Mouse (Mus musculus): ENCODE data around the gene Ino80e. TPM values are rescaled to one million over a fixed set of nuclear protein-coding genes. Genes with fewer than 3 reads are reported as not detected.

Gene Ino80e
- total RNA-seq, 4 experiments from 2014 or later: 18.3 to 23.9 (median 21.3) TPM

DNA sequence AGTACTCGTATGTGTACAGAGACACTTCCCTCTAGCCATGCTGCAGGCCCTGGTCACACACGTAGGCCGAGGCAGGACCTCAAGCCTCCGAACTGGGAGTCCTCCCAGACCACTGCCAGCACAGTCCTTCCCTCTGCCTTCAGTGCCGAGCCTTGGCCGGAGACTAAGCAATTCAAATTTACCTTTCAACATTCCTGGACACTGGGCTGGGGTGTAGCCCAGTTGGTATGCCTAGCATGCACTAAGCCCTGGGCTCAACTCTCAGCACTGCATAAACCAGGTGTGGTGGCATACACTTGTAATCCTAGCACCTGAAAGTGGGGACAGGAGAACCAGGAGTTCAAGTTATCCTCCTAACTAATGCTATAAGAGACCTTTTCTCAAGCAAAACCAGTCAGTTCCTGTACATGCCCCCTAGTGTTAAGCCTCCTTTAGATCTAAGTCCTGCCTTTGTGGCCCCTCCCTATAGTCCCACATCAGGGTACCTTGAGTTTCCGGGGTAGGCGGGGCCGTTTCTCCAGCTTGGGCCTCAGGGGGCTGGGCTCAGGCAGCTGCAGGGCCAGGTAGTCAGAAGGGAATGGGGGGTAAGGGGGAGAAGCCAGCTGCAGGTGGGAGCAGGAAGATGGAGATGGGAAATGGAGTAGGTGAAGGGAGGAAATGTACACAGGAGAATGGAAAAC lies 5.3 kb downstream of the Ino80e start:
- DNase-seq (ENCODE audit: low spot score): no peak

DNA sequence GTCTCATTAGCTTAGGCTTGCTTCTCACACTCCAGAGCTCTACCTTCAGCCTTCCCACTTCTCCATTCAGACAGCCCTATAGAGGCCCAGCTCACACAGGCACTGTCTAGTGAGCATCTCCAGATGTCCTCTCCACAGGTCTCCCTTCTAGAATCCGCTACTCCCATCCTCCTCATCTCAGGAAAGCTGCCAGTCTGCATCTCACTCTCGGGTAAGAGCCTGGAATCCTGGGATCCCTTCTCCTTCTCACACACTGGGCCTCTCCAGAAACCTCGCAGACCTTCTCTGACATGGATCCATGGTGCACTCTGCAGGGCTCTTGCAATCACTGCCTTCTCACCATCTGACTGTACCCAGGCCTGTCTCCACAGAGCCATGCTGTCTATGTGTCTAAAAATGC lies 6.5 kb downstream of the Ino80e start:
- DNase-seq (ENCODE audit: low spot score): no peak

DNA sequence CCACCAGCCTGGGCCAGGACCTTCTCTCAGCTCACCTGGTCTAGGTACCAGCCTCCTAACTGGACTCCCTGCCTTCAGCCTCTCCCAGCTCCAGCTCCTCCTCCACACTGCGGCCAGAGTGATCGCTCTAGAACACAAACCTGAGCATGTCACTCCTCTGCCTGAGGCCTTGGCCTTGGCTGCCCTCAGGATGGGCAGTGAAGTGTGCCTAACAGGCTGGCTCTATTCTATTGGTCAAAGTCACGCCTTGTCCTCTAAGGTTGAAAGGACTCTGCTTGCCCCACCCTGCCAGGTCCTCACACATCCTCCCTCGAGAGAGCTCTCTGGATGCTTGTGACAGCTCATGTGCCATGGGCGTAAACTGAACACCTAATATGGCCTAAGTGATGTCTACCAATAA lies 8.7 kb downstream of the Ino80e start:
- DNase-seq (ENCODE audit: low spot score): no peak

DNA sequence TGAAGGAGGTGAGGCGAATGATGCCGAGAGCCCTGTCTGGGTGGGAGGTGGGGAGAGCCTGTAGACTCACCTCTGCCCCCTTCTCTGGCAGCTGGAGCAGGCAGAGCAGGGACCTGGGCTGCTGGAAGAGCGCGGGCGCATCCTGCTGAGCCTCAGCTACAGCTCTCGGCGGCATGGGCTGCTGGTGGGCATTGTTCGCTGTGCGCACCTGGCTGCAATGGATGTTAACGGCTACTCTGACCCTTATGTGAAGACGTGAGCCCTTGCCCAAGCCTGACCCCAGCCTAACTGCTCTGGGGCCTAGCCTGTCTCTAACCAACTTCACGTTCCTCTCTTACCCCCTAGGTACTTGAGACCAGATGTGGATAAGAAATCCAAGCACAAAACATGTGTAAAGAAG lies 11.0 kb downstream of the Ino80e start:
- DNase-seq (ENCODE audit: low spot score): no peak

DNA sequence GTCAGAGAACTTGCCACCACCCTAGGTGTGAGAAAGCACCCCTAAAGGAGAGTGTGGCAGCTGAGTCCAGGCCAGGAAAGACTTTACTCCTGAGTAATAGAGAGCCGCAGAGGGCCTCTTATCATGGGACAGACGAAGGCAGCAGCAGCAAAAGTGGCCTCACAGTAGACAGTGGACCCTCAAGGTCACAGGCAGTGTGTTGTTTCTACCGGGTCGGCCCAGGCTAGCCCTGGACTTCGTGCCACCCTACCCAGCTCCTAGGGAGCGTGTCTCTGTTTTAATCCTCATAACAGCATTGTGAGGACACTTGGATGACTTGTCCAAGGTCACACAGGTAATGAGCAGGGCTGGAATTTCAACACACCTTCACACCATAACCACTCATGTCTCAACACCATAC lies 12.0 kb downstream of the Ino80e start:
- DNase-seq (ENCODE audit: low spot score): no peak

DNA sequence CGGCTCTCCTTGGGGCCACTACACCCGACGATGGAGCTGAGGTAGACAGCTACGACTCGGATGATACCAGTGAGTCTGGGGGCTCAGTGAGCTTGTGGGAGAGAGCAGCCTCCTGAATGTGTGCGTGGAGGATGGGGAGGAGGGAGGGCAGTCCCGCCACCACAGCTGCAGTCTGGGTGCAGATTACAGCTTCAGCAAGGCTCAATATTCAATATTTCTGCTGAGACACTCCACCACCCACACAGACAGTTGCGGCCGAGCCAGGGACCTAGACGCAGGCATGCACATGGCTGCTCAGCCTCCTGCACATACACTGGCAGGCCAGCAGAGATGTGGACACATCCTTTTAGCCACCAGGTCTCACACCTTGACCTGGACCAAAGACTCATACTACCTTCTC lies 13.4 kb downstream of the Ino80e start:
- no peak for DNase-seq (ENCODE audit: low spot score)

DNA sequence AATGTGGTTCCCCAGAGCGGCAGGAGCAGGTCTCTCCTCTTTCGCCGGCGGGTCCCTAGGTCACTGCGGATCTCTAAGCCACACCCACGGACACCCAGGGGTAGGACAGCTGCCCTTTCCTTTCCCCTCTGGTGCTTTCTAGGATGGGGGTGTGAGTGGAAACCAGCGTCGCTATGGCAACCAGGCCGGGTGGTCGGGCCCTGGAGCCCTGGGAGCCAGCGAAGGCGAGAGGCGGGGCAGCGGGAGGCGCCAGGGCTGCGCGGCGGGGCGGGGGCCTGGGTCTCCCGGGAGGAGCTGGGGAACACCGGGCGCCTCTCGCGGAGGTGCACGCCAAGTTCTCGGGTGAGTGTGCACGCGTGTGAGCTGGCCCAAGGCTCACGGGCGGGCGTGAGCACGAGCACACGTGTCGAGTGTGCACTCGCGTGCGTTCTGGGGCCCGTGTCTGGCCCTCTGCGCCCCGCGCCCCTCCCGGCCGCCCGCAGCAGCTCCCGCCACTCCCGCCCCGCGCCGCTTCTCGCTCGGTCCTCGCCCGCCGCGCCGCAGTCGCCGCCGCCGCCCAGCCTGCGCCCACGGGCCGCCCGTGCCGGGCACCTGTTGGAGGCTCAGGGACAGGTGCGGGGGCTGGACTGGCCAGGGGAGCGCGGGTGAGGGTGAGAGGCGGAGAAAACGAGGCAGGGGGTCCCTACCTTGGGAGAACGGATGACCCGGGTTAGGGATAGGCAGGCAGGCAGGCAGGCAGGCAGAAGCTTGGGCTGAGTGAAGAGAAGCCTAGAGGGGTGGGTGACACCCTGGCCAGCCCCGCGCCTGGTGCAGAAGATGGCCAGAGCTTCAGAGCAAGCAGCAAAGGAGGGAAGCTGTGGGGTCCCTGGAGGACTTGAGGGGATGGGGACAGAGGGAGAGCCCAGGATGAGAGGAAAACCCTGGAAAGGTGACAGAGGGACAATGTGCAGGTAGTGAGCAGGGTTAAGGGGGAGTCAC lies 14.5 kb downstream of the Ino80e start:
- DNase-seq (ENCODE audit: low spot score): no peak

DNA sequence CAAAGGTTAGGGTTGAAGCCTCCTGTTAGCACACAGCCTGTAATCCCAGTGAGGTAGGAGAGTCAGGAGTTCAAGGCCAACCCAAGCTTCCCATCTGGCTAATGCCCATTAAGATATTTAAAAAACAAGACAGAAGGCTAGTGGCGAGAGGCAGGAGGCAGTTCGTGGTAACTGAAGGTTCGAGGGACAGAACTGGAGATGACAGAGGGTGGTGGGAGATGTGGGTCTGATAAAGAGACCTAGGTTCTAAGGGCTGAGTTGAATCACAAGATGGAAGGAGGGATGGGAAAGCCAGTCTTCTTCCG lies 15.1 kb downstream of the Ino80e start, which contains the start of gene Doc2a:
TSS of gene Doc2a (plus strand) at position 301 of the 305 bp plus-strand sequence.
- DNase-seq (ENCODE audit: low spot score): no peak

DNA sequence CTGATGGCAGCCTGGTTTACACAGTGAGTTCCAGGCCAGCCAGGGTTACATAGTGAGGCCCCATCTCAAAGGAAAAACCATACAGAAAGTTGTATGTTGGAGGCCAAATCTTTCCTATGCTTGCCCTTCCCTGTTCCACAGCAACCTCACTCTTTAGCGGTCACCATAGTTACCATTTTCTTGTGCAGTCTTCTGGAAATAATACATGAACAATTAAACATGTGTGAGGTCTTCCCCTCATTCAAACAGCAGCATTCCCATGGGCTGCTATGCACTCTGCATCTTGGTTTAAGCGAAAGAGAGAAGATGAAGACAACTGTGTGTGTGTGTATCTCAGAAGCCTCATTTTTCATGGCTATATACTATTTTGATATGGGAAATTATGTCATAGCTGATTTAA lies 16.7 kb downstream of the Ino80e start:
- DNase-seq (ENCODE audit: low spot score): no peak

DNA sequence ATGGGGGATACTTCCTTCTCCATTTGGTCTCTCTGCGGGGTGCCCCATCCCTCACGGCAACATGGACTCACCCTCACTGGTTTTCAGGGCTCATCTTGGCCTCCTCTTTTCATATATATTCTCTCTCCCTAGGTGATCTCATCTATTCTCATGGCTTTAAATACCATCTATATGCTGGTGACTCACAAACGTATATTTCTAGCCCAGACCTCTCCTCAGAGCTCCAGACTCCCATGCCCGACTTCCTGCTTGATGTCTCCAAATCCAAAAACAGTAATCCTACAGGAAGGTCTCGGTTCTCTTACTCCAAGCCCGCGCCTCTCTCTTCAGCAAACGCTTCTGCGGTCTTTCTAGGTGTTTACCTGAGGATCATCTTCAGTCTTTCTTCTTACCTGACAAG lies 18.9 kb downstream of the Ino80e start:
- no peak for DNase-seq (ENCODE audit: low spot score)

DNA sequence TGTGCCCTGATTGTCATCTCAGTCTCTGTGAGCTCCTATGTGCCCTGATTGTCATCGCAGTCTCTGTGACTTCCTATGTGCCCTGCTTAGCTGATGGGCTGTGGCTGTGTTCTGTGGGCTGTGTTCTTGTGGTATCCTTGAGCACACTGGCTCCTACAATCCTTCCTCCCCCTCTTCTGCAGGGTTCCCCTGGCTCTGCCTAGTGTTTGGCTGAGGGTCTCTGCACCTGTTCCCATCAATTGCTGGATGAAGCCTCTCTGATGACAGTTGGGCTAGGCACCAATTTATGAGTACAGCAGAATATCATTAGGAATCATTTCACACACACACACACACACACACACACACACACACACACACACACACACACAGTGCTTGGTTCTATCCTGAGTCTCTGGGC lies 28.9 kb downstream of the Ino80e start:
- no peak for DNase-seq (ENCODE audit: low spot score)

DNA sequence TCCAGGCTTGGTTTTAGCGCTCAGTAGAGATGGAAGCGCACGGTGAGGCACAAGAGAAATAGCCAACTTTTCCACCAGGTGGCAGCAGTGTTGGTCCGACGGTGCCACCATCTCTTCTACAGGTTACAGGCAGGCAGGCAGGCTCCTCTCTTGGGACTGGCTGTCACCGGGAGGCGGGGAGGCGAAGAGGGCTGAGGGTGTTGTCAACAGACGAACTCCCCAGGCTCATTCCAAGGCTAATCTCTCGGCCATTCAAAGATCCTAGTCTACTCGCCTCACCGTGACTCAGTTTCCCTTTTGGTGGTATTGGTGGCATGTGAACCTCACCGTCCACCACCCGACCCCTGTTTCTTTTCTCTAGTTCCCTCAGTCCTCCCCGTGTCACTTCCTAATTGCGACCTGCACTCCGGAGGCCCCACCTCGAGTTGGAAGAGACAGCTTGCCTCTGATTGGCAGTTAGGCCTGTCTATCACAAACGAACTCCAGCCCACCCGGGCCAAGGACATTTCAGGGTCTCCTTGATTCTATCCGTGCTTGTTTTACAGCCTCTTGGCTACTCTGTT lies 30.1 kb downstream of the Ino80e start:
- DNase-seq (ENCODE audit: low spot score): peak; percentile 63

DNA sequence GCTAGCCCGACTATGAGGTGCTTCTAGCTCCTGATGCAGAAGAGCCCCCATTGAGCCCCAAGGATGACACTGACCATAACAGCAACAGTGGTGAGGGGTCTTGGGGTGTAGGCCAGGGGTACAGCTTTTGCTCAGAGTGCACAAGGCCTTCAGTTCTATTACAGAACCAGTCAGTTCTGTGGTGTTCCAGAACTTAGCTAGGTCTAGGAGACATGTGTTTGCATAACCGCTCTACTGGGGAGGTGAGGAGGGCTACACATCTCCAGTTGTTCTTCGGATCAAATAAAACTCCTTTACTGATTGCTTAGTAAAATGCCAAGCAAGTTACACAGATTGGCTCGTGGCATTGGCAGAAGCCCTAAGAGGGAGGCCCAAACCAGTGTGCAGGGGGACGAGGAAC lies 30.6 kb downstream of the Ino80e start, which contains the start of gene 4930451I11Rik:
TSS of gene 4930451I11Rik (minus strand) at position 101 of the 400 bp plus-strand sequence.
- DNase-seq (ENCODE audit: low spot score): no peak

DNA sequence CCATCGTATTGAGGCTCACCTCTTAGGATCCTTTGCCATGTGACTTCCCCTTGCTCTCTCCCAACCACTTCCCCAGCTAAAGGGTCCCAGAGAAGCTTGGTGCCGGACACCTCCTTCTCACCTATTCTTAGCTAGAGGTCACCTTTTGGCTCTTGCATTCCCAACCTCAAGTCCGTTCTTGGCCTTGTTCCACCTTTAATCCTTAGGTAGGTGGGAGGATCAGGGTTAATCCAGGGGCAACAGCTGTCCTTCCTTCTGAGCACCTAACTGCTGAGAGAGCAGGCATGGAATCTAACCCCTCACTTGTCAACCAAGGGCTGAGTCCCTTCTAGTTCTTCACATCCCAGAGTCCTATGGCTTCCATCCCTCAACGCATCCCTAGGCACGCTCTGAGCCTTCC lies 36.2 kb downstream of the Ino80e start:
- no peak for DNase-seq (ENCODE audit: low spot score)

DNA sequence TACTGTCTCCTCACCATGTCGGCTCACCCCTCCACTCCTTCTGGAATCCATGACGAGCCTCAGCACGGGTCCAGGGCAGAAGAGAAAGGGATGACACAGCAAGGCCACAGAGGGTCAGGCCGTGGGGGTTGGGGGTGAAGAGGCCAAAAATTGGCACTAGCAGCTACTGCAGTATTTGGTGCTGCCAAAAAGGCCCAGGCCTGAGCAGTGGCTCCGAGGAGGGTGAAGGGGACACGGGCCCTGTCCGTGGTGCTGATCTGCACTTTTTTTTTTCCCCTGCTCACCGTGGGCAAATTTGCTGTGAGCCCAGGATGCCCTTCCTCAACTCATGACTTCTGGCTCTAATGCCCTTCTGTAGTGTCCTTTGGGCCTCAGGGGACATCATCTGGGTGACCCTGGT lies 36.8 kb downstream of the Ino80e start:
- DNase-seq (ENCODE audit: low spot score): no peak

DNA sequence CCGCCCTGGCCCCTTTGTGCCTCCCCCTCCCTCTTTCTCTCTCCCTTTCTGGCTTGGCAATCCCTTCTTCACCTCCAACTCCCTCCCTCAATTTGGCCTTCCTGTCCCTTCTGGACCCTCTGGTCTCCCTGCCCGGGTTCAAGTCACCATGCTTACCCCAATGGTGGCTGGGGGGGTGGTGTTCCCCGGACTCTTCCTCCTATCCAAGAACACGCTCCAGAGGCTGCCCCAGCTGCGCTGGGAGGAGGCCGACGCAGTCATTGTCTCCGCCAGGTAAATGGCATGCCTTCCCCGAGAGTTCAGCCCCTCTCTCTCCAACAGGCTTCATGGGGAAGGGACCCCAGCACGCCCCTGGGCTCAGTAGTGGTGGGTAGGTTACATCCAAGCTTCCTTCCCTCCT lies 38.2 kb downstream of the Ino80e start:
- no peak for DNase-seq (ENCODE audit: low spot score)

DNA sequence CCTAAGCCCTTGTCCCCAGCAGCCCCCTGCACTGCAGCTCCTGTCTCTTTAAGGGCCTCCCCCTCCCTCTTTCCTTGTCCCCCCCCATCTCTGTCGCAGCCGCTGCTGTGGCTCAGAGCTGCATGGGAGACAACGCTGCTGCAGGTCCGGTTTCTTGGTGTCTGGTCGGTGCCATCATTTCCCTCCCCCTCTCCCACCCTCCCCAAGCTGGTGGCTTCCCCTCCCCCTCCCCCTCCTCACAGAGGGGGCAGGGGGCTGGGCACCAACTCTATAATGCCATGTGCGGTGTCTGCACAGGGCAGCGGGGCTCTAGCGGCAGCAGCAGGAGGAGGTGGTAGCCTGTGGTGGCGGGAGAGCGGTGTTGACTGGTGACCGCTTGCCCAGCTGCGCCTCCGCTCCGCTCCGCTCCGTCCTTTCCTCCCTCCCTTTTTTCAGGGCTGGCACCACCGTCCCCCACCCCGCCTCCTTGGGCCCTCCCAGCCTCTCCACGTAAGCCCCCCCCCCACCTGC lies 38.9 kb downstream of the Ino80e start:
- DNase-seq (ENCODE audit: low spot score): no peak

DNA sequence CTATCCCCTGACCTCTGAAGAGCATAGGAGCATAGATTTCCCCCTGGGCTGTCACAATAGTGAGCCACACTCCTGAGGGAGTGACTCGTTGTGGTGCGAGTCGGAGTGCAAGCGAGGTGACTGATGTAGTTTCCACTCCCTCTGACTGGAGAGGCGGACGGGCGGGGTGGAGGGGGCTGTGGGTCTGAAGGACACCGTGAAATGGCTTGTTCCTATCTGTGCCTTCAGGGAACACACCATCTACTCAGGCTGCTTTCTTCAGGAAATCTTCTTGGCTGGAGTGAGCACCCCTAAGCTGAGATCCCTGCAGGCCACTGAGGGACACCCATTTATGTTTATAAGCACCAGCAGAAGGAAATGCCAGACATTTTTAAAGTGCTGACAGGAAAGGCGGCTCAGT lies 39.4 kb downstream of the Ino80e start:
- peak; percentile 54 for DNase-seq (ENCODE audit: low spot score)

DNA sequence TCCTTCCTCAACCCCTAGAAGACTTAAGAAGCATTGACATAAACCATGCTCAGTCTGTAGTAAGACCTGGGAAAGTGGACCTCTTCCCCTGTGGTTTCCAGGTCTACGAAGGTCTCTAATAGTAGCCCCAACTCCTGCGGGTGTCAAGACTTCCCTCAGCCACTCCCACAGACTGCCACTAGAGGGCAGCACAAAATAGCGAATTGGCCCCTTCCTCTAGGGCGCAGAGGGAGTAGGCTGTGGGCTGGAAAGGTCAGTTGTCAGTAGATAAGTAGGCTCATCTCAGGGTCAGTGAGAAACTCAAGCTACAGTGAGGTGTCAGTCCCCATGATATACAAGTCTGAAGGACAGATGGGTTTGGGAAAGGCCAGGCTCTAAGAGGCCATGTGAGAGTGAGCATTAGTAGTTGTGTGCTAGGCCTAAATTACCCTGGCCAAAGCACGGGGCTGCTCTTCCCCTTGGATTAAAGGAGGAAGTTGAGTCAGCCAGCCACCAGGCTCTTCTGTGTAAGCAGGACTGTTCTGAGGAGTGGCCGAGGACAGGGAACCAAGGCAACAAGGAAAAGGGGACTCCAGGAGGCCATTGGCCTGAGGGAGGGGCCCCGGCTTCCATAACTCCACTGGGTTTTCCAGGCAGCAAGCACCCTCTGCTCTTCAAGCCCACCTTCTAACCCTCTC lies 40.2 kb downstream of the Ino80e start:
- DNase-seq (ENCODE audit: low spot score): peak; percentile 85

DNA sequence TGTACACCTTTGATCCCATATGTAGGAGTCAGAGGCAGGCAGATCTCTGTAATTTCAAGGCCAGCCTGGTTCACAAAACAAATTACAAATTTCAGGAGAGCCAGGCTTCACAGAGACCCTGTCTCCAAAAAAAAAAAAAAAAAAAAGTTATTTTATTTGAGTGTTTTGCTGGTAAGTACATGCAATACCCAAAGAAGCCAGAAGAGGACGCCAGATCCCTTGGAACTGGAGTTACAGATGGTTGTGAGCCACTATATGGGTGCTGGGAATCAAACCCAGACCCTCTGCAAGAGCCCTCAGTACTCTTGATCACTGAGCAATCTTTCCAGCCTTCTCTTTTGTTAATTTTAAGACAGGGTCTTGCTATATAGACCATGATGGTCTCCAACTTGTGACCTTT lies 43.4 kb downstream of the Ino80e start:
- no peak for DNase-seq (ENCODE audit: low spot score)

DNA sequence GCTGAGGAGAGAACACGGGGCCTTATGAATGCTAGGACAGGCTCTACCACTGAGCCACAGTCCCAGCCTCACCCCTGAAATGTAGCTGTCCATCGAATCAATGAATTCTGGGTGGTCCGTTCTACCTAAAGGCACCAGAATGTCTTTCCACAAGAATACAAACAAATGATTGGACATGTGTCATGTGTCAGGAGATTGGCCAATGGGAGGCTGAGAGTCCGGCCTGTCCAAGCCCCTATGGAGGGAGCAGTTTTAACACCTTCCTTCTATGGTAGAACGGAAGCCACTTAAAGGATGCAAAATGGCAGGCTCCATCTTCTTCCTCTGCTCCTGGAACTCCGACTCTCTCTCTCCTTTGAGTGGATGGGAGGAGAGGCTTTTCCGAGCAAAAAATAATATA lies 44.6 kb downstream of the Ino80e start:
- DNase-seq (ENCODE audit: low spot score): no peak

DNA sequence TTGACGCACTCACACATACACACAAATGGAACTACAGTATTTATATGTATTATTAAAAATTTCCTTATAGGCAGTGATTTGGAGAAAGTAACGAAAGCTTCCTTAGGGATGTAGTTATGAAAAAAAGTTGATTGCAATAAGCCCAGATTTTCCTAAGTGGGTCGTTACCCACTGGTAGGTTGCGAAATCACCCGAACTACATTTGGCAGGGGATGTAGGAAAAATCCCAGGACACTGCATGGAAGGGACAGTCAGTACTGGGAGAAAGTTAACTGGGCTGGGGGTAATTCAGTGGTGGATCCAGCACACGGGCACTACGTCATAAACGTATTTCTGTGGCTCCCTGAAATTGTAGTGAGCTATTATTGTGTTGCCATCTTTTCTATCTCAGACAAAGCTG lies 45.7 kb downstream of the Ino80e start:
- peak; percentile 69 for DNase-seq (ENCODE audit: low spot score)
